Mouse (Mus musculus): ENCODE results near the gene Rad51.

Gene Rad51

DNA sequence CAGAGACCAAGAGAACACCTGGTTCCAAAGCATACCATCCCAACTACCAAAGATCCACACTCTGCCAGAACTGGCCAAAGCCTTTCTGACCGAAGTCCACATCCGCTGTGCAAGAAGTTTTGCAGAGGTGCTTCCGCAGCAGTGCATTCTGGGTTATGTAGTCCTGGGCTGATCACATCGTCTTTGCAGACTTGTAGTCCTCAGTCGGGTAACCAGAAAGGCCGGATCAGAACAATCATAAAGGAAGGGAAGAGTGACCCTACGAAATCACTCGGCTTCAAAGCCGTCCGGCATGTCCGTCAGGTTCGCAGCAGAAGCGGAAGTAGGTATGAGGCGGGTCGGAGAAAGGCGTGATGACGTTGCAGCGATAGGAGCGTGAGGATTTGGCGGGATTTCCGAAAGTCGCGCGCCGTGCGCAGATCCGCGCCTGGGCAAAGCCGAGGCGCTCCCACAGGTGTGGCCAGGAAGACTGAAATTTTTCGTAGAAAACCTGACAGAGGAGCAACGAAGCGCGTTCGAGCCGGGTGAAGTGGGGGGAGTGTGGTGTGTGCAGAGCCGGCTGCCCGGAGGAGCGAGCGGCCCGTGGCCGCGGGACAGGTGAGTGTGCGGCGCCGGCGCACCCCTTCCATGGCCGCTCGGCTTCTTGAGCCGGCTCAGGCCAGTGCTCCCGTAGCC lies at the start of gene Rad51:
TSS of gene Rad51 (plus strand) at position 356 of the 675 bp plus-strand sequence.
- DNase-seq: peak; percentile 86

DNA sequence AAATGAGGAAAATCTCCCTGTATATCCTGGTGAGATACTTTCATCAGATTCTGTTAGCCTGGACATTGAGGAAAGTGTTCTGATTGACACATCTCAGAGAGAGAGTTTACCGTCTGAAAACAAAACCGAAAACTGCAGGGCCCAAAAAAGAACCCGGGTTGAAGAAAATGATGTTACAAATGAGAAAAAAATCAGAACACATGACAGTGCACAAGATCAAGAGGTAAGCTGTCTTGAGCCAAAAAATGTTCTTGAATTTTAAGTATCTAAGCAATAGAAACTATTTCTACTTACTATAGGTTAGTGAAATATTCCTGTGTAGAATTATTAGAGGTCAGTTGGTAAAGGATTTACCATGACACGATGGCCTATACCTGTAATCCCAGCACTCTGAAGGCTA lies 40.2 kb upstream of the Rad51 start:
- no peak for DNase-seq

DNA sequence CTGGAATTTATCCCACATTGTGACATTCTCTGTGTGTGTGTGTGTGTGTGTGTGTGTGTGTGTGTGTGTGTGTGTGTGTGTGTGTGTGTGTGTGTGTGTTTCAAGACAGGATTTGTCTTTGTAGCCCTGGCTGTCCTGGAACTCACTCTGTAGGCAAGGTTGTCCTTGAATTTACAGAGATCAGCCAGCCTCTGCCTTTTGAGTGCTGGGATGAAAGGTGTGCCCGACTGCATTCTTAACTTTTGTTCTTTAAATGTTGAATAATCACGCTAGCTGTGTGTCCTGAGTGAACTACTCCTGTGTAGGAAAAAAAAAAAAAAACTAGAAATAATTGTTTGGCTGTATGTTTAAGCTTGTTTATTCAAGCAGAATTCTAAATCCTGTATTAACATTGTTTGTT lies 26.4 kb upstream of the Rad51 start:
- DNase-seq: no peak

DNA sequence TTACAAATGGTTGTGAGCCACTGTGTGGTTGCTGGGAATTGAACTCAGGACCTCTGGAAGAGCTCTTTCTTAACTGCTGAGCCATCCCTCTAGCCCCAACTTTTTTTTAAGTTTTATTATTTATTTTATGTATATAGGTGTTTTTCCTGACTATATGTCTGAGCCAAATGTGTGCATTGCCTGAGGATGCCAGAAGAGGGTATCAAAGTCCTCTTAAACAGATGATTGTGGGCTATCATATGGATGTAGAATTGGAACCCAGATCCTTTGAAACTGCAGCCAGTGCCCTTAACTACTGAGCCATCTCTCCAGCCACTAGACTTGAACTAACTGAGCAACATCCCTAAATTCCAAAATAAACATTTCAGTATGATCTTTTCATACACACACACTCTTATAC lies 11.0 kb upstream of the Rad51 start:
- DNase-seq: no peak

DNA sequence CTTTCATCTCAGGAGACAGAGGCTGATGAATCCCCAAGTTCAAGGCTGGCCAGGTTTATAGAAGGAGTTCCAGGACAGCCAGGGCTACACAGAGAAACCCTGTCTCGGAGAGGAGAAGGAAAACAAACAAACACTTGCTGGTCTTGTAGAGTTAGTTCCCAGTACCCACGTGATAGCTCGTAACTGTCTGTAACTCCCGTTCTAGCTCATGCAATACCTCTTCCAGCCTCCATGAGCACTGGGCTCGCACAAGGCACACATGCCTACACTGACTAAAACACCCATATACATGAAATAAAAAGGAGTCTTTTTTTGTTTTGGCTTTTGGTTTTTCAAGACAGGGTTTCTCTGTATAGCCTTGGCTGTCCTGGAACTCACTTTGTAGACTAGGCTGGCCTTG lies 6.0 kb upstream of the Rad51 start:
- DNase-seq: no peak

DNA sequence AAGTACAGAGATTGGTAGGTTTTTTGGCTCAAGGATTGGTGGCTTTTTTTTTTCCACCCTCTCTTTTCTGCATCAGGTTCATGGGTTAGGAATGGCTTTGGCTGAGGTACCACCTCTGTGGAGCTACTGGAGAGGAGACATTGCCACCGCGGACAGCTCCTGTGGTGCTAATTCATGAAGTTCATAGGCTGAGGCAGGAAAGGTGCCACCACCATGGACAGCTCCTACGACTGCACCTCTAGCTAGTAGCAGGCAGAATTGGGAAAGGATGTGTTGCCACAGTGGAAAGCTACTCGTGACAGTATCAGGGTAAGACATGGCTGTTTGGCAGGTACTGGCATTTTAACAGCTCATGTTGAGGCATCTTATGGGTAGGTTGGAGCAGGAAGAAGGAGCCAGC lies 4.0 kb upstream of the Rad51 start:
- peak; percentile 31 for DNase-seq

DNA sequence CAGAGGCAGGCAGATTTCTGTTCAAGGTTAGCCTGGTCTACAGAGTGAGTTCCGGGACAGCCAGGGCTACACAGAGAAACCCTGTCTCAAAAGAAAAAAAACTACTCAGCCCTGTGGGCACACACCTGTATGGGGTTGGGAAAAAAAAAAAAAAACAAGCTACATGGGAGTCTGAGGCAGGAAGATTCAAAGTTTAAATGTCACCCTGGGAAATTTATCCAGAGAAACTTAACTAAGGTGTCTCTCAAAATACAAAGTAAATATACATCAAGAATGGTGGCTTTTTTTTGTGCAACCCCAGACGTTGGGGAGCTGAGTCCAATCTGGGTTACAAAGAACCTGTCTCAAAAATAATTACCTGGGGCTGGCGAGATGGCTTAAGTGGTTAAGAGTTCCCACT lies 1.5 kb upstream of the Rad51 start:
- DNase-seq: no peak

DNA sequence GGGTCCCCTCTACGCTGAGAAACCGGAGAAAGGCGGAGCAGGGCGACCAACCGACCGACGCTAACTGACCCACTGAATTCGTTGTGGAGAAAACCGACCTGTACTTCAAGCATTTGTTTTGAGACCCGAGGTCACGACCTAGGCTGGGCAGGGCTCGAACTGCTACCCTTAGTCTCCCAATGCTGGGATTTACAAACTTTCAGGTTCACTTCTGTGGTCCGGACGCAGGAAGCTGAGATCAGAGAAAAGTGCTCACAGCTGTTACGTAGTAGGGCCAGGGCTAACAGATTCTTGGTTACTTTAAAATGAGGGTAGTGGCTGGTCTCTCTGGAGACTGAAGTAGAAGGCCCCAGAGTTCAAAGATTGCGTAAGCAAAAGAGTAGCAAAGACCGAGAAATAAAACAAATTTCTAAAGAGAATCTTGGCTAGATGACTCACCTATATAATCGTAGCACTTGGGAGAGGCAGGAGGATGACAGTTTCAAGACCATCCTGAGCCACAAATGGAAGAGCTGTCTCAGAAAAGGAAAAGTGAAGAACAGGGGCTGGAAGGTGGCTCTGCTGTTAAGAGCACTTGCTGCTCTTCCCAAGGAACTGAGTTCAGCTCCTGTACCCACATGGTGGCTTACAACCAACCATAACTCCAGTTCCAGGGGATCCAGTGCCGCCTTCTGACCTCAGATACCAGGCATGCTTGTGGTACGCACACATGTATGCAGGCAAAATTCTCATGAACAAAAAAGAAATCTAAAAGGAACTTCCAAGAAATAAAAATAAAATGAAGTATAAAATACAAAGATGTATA lies 730 bp downstream of the Rad51 start:
- DNase-seq: no peak

DNA sequence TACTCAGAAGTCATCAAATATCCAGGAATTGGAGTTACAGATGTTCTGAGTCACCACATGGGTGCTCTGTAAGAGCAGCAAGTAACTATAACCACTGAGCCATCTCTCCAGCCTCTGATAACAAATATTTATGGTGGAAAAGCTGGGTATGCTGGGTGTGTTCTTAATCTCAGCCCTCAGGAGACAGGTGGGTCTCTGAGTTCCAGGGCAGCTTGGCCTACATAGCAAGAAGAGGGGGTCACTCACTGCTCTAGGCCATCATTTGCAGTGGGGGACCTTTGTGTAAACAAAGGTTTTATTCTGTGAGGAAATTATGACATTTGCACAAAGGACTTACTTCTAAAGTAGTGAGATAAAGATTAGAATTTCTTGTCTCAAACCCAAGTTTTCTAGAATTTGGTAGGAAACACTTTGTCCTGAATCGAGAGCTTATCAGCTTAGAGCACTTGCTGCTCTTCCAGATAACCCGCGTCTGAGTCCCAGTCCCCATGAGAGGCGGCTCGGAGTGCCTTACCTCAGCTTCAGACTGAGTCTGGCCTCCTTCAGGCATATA lies 23.8 kb downstream of the Rad51 start:
- DNase-seq: no peak

DNA sequence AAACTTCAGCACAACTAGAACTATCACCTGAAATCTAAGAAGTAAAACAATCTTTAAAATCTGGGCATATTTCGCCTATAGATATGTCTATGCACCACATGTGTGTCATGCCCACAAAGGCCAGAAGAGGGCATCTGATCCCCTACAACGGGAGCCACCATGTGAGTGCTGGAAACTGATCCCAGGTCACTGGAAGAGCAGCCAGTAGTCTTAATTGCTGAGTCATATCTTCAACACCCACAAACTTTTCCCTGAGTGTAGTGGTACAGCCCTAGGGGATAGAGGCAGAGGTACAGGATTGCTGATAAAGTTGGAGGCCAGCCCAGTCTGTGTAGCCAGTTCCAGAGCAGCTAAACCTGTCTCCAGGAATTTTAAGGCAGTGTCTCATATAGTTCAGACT lies 32.6 kb downstream of the Rad51 start:
- DNase-seq: peak; percentile 20

DNA sequence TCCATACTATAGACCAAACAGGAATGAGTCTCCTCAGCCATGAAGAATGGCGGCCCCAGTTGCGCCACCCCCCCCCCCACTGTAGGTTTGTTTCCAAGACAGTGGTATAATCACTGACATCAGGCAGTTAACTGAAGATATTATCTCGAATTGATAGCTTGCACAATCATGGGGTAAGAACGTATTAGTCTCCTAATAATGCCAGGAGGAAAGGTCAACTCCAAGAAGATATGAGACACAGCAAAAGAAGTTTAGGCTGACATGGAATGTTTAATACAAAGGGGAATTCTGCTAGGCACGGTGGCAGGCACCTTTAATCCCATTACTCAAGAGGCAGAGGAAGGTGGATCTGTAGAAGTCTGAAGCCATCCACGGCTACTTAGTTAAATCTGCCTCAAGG lies 33.8 kb downstream of the Rad51 start:
- no peak for DNase-seq

DNA sequence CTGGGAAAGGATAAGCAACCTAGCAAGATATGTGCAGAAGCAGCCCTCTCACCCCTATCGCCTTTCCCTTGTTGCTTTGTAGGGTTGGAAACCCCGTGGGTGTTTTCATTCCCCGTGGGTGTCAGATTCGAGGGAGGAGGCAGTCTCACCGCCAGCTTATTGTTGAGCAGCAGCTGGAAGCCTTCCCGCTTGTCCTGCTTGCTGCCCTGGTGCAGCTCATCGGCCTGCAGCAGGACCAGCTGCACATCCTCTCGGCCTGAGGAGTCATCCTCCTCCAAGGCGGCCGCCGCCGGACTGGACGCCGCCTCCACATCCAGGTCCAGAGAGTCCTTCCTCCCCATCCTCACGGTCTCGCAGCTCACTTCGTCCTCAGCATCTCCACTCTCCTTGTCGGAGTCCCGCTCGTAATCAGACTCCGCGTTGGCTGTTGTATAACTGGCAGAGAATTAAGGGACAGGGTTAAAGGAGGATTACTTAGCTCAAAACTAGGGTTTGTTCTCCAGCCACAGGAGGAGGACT lies 34.6 kb downstream of the Rad51 start:
- DNase-seq: no peak

DNA sequence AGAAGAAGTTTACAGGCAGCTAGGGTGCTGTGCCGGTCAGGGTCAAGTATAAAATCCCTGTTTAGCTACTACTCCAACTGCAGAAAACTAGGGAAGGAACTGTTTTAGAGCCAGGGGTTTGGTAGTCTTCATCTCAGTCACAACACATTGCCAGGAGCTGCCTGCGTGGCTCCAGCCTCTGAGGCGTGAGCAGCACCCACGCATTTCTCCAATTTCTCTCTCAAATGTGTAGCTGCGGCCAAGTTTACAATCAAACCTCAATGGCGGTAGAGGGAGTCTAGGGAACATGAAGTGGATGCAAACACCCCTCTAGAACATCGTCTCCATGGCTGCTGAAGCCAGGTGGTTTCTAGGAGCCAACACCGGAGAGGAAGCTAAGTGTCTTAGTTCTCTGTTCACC lies 35.2 kb downstream of the Rad51 start:
- no peak for DNase-seq

DNA sequence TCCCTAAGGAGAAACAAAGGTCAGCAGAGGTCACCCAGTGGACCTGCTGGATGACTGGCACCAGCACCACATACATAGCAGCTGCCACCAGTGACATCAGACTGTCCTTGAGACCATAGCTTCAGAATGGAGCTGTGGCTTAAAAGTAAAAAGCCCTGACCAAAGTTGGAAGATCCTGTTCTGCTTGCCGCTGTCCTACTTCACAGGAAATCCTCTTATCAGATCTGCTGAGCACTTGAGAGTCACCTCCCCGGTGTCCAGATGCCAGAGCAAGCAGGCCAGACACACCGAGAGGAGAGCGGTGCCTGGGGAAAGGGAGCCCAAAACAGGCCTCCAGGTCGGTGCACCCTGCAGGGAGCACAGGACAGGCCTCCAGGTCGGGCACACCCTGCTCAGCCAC lies 39.7 kb downstream of the Rad51 start:
- no peak for DNase-seq

DNA sequence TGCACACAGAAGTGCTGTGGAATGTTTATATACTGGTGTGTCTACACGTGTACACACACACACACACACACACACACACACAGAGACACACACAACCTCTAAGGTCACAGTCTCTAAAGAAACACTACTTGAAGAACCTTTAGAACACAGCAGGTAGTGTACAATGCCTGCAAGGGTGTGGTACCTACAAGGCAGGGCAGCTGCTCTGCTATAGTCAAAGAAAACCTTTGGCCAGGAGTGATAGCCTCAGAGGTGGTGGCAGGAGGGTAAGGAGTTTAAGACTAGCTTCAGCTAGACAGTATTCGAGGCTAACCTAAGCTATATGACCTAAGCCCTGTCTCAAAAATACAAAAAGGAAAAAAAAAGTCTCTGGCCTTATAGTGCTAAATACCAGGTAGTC lies 42.1 kb downstream of the Rad51 start:
- DNase-seq: no peak

DNA sequence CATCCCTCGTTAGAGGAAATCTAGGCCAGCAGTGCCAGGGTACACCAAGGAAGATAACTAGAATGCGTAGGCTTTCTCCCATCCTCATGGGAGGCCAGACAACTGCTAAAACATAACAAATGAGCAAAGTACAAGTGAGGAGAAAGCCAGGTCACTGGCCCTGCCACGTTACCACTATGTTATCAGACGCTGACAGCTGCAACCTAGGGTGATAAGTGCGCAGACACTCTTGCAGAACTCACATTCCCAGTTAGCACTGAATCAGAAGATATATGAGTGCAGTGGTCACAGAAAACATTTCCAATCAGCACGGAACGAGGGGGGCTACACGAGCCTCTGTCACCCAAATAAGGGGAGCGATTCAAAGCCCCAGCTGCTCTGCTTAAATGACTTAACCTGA lies 42.8 kb downstream of the Rad51 start:
- DNase-seq: no peak

DNA sequence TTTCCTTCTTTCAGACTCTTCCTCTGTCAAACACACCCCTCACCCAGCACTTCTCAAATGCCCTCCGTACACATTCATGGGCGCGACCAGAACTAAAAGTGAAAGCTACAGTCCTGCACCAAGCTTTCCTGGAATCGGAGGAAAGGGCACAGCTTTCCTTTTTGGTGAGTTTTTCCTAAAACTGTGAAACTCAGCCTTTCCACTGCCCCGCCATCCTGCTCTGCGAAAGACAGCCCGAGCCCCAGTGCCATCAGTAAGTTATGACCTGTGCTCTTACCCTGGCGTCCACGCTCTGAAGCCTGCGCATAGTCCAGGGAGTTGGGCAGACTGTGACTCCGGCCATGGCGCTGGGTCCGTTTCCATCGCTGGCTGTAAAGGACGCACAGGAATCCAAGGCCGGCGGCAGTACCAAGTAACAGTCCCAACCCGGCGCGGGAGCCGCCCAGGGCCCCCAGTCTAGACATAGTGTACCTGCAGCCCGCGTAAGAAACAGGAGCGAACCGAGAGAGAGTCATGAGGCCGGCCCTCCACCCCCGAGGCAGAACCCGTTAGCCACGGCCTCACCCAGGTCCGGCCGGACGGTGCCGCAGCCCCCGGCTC lies 43.6 kb downstream of the Rad51 start:
- DNase-seq: peak; percentile 19

DNA sequence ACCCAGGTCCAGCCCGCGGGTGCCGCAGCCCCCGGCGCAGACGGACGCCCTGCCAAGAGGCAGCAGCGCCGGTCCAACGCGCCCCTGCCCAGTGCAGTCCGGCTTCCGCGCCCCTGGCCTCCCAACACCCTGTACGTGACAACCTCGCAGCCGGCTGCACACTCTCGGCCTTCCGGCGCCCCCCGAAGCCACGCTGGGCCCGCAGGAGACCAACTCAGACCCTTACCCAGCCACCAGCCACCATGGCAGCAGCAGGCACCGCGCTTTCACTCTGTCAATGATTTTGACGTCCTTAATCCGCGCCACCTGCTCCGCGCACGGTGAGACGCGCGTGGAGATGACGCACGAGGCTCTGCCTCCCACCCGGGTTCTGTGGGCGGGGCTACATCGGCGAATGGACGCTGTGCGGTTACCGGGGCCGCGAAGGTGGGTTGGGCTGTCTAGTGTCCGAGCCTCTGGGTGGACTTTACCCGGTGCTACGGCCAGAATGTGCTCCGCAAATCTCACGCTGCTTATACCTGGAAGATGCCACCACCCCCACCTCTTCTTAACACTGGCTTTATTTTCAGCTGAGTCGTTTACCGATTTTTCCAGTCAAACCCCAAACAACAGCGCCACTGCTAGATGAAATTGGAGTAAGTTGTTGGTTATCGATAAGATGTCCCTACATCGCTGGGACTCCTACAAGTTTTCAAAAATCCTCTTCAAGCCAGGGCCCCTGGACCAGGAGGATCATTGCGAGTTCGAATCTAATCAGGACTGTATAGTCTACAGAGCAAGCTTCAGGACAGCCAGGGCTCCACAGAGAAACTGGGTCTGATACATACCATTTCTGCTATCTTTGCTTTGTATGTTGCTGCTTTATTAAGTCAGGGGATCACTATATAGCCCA lies 44.3 kb downstream of the Rad51 start, which contains the start of gene Rmdn3:
TSS of gene Rmdn3 (minus strand) at position 354 of the 892 bp plus-strand sequence.
- DNase-seq: peak; percentile 95

DNA sequence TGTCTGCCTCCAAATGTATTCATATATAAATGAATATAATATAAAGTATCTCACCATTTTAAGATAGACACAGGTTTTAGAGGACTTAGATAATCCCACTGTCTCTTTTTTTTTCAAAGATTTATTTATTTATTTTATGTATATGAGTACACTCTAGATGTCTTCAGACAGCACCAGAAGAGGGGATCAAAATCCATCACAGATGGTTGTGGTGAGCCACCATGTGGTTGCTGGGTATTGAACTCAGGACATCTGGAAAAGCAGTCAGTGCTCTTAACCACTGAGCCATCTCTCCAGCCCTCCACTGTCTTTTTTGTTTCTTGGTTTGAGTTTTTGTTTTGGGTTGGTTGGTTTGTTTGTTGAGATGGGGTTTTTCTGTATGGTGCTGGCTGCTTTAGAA lies 45.2 kb downstream of the Rad51 start:
- no peak for DNase-seq

DNA sequence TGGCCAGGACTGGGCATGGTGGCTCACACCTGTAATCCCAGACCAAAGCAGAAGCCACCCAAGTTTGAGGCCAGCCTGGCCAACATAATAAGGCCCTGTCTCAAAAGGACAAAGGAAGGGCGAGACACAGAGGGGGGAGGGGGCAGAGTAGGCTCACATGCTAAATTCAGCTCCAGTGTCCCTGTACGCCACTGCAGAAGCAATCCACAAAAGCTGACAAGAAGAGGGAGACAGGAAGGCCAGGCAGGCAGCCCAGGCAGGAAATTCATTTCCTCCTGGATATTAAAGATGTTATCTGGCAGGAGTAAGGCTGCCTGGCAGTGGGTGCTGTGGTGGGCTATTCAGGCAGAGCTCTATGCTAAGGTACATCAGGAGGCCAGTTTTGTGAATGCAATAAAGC lies 48.7 kb downstream of the Rad51 start:
- peak; percentile 57 for DNase-seq

DNA sequence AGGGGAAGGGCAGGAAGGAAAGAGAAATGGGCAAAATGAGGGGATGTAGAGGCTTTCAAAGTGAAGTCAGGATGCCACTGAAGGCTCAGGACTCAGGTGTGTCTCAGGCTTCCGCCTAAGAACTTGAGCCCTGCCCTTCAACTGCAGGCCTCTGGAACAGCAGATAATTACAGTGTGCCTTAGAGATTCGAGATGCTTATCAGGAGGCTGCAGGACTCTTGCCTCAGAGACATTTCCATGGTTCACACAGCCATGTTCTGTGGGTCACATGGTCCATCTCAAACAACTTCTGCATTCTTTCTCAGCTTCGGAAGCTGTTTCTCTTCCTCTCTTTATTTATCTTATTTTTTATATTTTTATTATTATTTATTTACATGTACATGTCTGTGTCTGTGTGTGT lies 50.5 kb downstream of the Rad51 start:
- DNase-seq: no peak

DNA sequence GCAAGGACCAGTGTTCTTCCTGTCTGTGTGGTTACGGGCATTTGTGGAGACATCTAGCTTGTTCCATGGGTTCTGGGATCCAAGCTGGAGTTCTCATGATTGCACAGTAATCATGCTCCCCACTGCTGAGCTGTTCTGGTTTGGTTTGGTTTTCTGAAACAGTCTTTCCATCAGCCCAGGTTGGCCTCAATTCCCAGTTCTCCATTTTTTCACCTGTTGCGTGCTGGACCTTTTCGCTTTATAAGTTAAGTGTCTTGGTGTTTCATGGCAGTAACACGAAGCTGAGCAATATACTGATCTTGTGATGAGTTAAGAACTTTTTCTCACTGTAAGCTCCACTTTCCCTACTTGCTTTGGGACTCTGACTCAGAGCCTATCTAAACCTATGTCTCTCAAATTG lies 51.4 kb downstream of the Rad51 start:
- no peak for DNase-seq

DNA sequence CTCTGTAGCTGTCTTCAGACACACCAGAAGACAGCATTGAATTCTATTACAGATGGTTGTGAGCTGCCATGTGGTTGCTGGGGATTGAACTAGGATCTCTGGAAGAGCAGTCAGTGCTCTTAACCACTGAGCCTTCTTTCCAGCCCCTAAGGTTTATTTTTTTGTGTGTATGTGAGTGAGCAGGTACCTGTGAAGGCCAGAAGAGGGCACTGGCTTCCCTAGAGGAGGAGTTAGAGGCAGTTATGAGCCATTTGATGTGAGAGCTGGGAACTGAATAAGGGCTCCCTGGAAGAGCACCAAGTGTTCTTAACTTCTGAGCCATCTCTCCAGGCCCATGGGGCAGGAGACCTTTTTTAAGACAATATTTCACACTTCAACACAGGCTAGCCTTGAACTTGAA lies 52.8 kb downstream of the Rad51 start:
- no peak for DNase-seq

Data from lung, postnatal 14 days (tissue).